Mouse (Mus musculus): ENCODE measurements at regions not wholly inside any gene's neighbourhood (a gene's known extent, or its start where the extent isn't known, plus 50 kb on each side); places are given as distances from the start of the nearest gene placed in this dataset.

- H3K4me1 ChIP-seq (ENCODE audit: control insufficient read depth, insufficient read depth, low read length): no peaks in the 10 kb centered on the region
- no peaks in the 10 kb centered on the region for H3K27me3 ChIP-seq (ENCODE audit: control insufficient read depth, insufficient read depth, low read length)
- WGBS: 70% methylated on average over 5 of the region's 5 CpGs
- no peak overlapping the region for H3K9ac ChIP-seq (ENCODE audit: low read length)
- H3K4me2 ChIP-seq (ENCODE audit: low read depth, low read length): no peak overlapping the region
- no peak for ATAC-seq (ENCODE audit: insufficient read depth, low FRiP score)
- no peaks in the 10 kb centered on the region; the same call in 1 of the 2 replicates for H3K9me3 ChIP-seq (replicated peaks; ENCODE audit: control insufficient read depth, low read length)
- H3K27ac ChIP-seq (ENCODE audit: low read length): no peak overlapping the region
- H3K4me3 ChIP-seq (replicated peaks; ENCODE audit: low read length): no peak overlapping the region
- no peaks in the 10 kb centered on the region for H3K36me3 ChIP-seq (ENCODE audit: control insufficient read depth, insufficient read depth, low read length)
These were observed 61.1 kb upstream of the Foxn2 start for GRCm38 (mm10) chr17:88379389-88379788.

- H3K27ac ChIP-seq (ENCODE audit: low read length): no peak overlapping the region
- no peaks in the 10 kb centered on the region for H3K36me3 ChIP-seq (ENCODE audit: control insufficient read depth, insufficient read depth, low read length)
- no peak overlapping the region for H3K9ac ChIP-seq (ENCODE audit: low read length)
- no peak for ATAC-seq (ENCODE audit: insufficient read depth, low FRiP score)
- no peak overlapping the region for H3K4me3 ChIP-seq (replicated peaks; ENCODE audit: low read length)
- 50% methylated on average over 9 of the region's 9 CpGs for WGBS
- no peaks in the 10 kb centered on the region for H3K27me3 ChIP-seq (ENCODE audit: control insufficient read depth, insufficient read depth, low read length)
- no peaks in the 10 kb centered on the region for H3K4me1 ChIP-seq (ENCODE audit: control insufficient read depth, insufficient read depth, low read length)
- H3K4me2 ChIP-seq (ENCODE audit: low read depth, low read length): no peak overlapping the region
- no peaks in the 10 kb centered on the region; the same call in 1 of the 2 replicates for H3K9me3 ChIP-seq (replicated peaks; ENCODE audit: control insufficient read depth, low read length)
These were observed 59.4 kb upstream of the Foxn2 start for GRCm38 (mm10) chr17:88381106-88381505.

GRCm38 (mm10) chr17:88383447-88383846 lies 57.1 kb upstream of the Foxn2 start:
- Histone ChIP-seq H3K4me3 (replicated peaks; ENCODE audit: low read length) (no peak overlapping the region), H3K27me3 (ENCODE audit: control insufficient read depth, insufficient read depth, low read length) (no peaks in the 10 kb centered on the region), H3K27ac (ENCODE audit: low read length) (no peak overlapping the region), H3K36me3 (ENCODE audit: control insufficient read depth, insufficient read depth, low read length) (no peaks in the 10 kb centered on the region), H3K4me1 (ENCODE audit: control insufficient read depth, insufficient read depth, low read length) (no peaks in the 10 kb centered on the region), H3K9ac (ENCODE audit: low read length) (no peak overlapping the region), H3K9me3 (replicated peaks; ENCODE audit: control insufficient read depth, low read length) (no peaks in the 10 kb centered on the region), H3K4me2 (ENCODE audit: low read depth, low read length) (no peak overlapping the region)
- 77% methylated on average over 4 of the region's 4 CpGs for WGBS
- ATAC-seq (ENCODE audit: insufficient read depth, low FRiP score): no peak

- H3K27ac ChIP-seq (ENCODE audit: low read length): no peak overlapping the region
- H3K4me2 ChIP-seq (ENCODE audit: low read depth, low read length): no peak overlapping the region
- H3K4me1 ChIP-seq (ENCODE audit: control insufficient read depth, insufficient read depth, low read length): no peaks in the 10 kb centered on the region
- H3K4me3 ChIP-seq (replicated peaks; ENCODE audit: low read length): no peak overlapping the region
- H3K9ac ChIP-seq (ENCODE audit: low read length): no peak overlapping the region
- H3K27me3 ChIP-seq (ENCODE audit: control insufficient read depth, insufficient read depth, low read length): no peaks in the 10 kb centered on the region
- no peaks in the 10 kb centered on the region for H3K9me3 ChIP-seq (replicated peaks; ENCODE audit: control insufficient read depth, low read length)
- ATAC-seq (ENCODE audit: insufficient read depth, low FRiP score): no peak
- H3K36me3 ChIP-seq (ENCODE audit: control insufficient read depth, insufficient read depth, low read length): no peaks in the 10 kb centered on the region
- WGBS: 86% methylated on average over 15 of the region's 15 CpGs
These were observed 52.0 kb upstream of the Foxn2 start for GRCm38 (mm10) chr17:88388441-88388951.

GRCm38 (mm10) chr17:88389668-88390461 lies 50.6 kb upstream of the Foxn2 start:
- Histone ChIP-seq H3K4me1 (ENCODE audit: control insufficient read depth, insufficient read depth, low read length) (no peaks in the 10 kb centered on the region), H3K4me3 (replicated peaks; ENCODE audit: low read length) (no peak overlapping the region), H3K27ac (ENCODE audit: low read length) (no peak overlapping the region), H3K36me3 (ENCODE audit: control insufficient read depth, insufficient read depth, low read length) (no peaks in the 10 kb centered on the region), H3K9ac (ENCODE audit: low read length) (no peak overlapping the region), H3K9me3 (replicated peaks; ENCODE audit: control insufficient read depth, low read length) (no peaks in the 10 kb centered on the region), H3K27me3 (ENCODE audit: control insufficient read depth, insufficient read depth, low read length) (no peaks in the 10 kb centered on the region), H3K4me2 (ENCODE audit: low read depth, low read length) (no peak overlapping the region)
- WGBS: 44% methylated on average over 14 of the region's 14 CpGs
- ATAC-seq (ENCODE audit: insufficient read depth, low FRiP score): no peak
